Mouse (Mus musculus): ENCODE data around the gene Dmpk. TPM values are rescaled to one million over a fixed set of nuclear protein-coding genes. Genes with fewer than 3 reads are reported as not detected.

The Dmpk gene
- polyA plus RNA-seq, 1 experiment = 182 TPM

DNA sequence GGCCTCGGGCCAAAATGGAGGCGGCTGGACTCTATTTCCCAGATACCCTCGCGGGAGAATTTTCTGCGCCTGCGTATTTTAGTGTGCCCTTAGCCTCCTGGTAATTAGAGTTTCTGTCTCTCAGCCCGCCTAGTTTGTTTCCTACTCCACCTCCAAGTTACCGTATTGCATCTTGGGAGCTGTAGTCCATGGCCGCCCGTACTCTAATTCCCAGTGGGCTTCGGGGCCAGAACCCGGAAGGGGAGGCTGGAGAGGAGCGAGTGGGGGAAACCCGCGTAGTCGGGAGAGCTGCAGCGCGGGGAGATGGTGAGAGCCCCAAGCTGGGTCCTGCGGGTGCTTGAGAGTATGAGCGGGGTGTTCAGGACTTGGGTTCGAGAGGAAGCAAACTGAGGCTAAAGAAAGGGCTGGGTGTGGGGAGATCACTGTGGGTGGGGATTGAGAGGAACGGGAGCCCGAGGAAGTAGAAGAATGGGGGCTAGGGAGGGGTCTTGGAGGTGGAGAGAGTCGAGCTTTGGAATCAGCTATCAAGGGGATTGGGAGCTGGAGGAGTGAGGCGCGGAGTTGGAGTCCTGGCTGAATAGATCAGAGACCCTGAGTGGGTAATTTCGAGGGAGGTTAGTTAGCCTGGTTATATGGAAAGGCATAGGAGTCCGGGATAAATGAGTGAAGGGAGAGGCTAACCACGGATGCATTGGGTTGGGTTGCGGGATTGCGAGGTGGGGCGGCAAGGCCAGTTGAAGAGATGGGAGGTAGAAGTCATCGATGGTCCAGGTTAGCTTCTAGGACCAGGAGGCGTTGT, 36.2 kb downstream of the Dmpk start, which contains the start of gene Fbxo46:
Gene Fbxo46, plus strand, starts transcription at position 229 of the 799 bp plus-strand sequence.
- H3K4me3 ChIP-seq (ENCODE audit: extremely low read depth, insufficient read depth, insufficient read length) = peak within 1 kb of the TSS; percentile 84
- H3K27me3 ChIP-seq (ENCODE audit: control insufficient read depth, insufficient read depth, low read length) = 0 out of 2 replicates have a peak, but pooled peaks cover 4% of the 10 kb centered on the region
- under 1% methylated on average over 34 of the region's 34 CpGs for WGBS
- no peaks in the 10 kb centered on the region for H3K36me3 ChIP-seq (ENCODE audit: control insufficient read depth, insufficient read depth, low read length)
- peaks cover 5% of the 10 kb centered on the region for H3K4me1 ChIP-seq (ENCODE audit: control insufficient read depth, insufficient read depth, insufficient read length)
- peak; percentile 93 to 96 for DNase-seq (ENCODE audit: low read depth in 1 of 2, low spot score in 2 of 2)
- peak within 1 kb of the TSS; percentile 34; the same call in 1 of the 2 replicates for H3K27ac ChIP-seq (ENCODE audit: insufficient read depth, low read length)
- TF ChIP-seq POLR2A (IDR thresholded peaks at IDR 0.05; ENCODE audit: low read depth, low read length) (peak; percentile 90), CTCF (IDR thresholded peaks at IDR 0.05; ENCODE audit: extremely low read depth, insufficient read depth, insufficient read length, insufficient replicate concordance) (no peak)

DNA sequence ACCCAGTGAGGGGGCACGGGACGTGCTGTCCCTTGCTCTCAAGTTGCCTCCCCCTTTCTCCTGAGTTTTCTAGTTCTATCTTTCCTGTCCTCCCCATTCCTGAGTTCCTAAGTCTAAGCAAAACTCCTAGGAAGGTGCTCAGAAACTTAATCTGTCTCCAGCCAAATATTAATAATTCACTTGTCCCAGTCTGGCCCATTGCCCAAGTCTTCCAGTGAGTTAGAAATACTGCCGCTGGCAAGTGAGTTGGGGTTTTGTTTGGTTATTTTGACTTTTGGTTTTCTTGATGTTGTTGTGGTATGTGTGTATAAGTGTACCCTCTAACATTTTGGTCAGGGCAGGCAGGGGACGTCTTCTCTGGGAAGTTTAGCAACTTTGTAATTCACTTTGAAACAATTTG, 38.0 kb downstream of the Dmpk start:
- TF ChIP-seq POLR2A (IDR thresholded peaks at IDR 0.05; ENCODE audit: low read depth, low read length) (no peak), CTCF (IDR thresholded peaks at IDR 0.05; ENCODE audit: extremely low read depth, insufficient read depth, insufficient read length, insufficient replicate concordance) (no peak)
- 85% methylated on average over 4 of the region's 4 CpGs for WGBS
- no peak overlapping the region for H3K27ac ChIP-seq (ENCODE audit: insufficient read depth, low read length)

DNA sequence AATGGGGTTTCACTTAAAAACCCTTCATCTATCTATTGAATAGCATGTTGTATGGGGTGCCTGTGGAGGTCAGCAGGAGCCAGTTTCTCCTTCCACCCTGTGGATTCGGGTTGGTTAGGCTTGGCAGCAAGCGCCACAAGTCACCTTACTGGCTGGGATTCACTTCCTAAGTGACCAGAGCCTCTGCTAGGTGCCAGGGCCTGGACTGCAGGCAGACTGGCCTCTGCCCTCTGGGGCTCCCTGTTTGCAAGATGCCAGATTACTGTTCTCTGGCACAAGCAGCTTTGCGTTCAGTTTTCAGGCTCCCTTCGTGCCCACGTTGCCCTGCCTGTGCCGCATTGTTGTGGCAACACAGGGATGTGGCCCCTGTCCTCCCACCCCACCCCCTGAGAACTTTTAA, 41.1 kb downstream of the Dmpk start:
- H3K27ac ChIP-seq (ENCODE audit: insufficient read depth, low read length) = no peak overlapping the region
- no peak for DNase-seq (ENCODE audit: low read depth in 1 of 2, low spot score in 2 of 2)
- H3K4me3 ChIP-seq (ENCODE audit: extremely low read depth, insufficient read depth, insufficient read length) = no peak overlapping the region
- WGBS = 93% methylated on average over 6 of the region's 6 CpGs
- H3K27me3 ChIP-seq (ENCODE audit: control insufficient read depth, insufficient read depth, low read length) = no peaks in the 10 kb centered on the region
- H3K4me1 ChIP-seq (ENCODE audit: control insufficient read depth, insufficient read depth, insufficient read length) = no peaks in the 10 kb centered on the region; the same call in 1 of the 2 replicates
- peaks cover 4% of the 10 kb centered on the region; the same call in 1 of the 2 replicates for H3K36me3 ChIP-seq (ENCODE audit: control insufficient read depth, insufficient read depth, low read length)
- TF ChIP-seq CTCF (IDR thresholded peaks at IDR 0.05; ENCODE audit: extremely low read depth, insufficient read depth, insufficient read length, insufficient replicate concordance) (no peak), POLR2A (IDR thresholded peaks at IDR 0.05; ENCODE audit: low read depth, low read length) (no peak)

More for the DNA sequence above, 38.0 kb downstream of the Dmpk start:
- DNase-seq (ENCODE audit: low read depth in 1 of 2, low spot score in 2 of 2) = no peak
- Histone ChIP-seq H3K4me3 (ENCODE audit: extremely low read depth, insufficient read depth, insufficient read length) (no peak overlapping the region), H3K4me1 (ENCODE audit: control insufficient read depth, insufficient read depth, insufficient read length) (peaks cover 5% of the 10 kb centered on the region), H3K27me3 (ENCODE audit: control insufficient read depth, insufficient read depth, low read length) (0 out of 2 replicates have a peak, but pooled peaks cover 4% of the 10 kb centered on the region), H3K36me3 (ENCODE audit: control insufficient read depth, insufficient read depth, low read length) (0 out of 2 replicates have a peak, but pooled peaks cover 2% of the 10 kb centered on the region)

DNA sequence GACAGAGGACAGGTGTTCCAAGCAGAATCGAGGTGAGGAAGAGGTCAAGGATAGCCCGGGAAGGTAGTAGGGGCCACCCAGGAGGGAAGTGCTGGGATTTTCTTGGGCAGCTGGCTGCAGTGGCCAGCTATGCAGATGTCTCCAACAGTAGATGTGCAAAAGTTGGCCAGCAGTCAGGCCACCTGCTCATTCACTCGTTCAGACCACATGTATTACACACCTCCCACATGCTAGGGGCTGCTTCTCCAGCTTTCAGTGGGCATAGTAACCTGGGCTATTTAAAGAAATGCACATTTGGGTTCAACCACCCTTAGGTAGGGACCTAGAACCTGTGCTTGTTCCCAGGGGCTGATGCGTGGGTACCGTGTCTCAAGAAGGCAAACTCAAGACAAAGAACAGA, 44.1 kb downstream of the Dmpk start:
- 89% methylated on average over 5 of the region's 5 CpGs for WGBS
- peaks cover 4% of the 10 kb centered on the region; the same call in 1 of the 2 replicates for H3K36me3 ChIP-seq (ENCODE audit: control insufficient read depth, insufficient read depth, low read length)
- peaks cover 5% of the 10 kb centered on the region for H3K4me1 ChIP-seq (ENCODE audit: control insufficient read depth, insufficient read depth, insufficient read length)
- H3K27ac ChIP-seq (ENCODE audit: insufficient read depth, low read length) = no peak overlapping the region
- no peak overlapping the region for H3K4me3 ChIP-seq (ENCODE audit: extremely low read depth, insufficient read depth, insufficient read length)
- no peak for DNase-seq (ENCODE audit: low read depth in 1 of 2, low spot score in 2 of 2)
- H3K27me3 ChIP-seq (ENCODE audit: control insufficient read depth, insufficient read depth, low read length) = no peaks in the 10 kb centered on the region
- TF ChIP-seq CTCF (IDR thresholded peaks at IDR 0.05; ENCODE audit: extremely low read depth, insufficient read depth, insufficient read length, insufficient replicate concordance) = no peak
- TF ChIP-seq POLR2A (IDR thresholded peaks at IDR 0.05; ENCODE audit: low read depth, low read length) = no peak

DNA sequence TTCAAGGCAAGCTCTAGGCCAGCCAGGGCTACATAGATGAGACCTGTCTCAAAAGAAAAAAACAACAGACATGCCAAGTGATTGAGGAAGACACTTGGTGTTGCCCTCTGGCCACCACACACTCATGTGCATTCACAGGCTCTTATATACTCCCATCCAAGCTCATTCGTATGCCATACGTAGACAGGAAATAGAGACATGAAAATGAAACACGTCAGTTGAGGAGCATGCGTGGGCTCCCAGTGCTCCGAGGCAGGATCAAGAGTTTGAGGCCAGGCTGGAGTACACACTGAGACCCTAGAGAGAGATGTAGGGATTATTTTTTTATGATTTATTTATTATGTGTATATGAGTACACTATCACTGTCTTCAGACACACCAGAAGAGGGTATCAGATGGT, 45.7 kb downstream of the Dmpk start:
- Histone ChIP-seq H3K27ac (ENCODE audit: insufficient read depth, low read length) (no peak overlapping the region), H3K4me1 (ENCODE audit: control insufficient read depth, insufficient read depth, insufficient read length) (peaks cover 5% of the 10 kb centered on the region), H3K27me3 (ENCODE audit: control insufficient read depth, insufficient read depth, low read length) (no peaks in the 10 kb centered on the region), H3K4me3 (ENCODE audit: extremely low read depth, insufficient read depth, insufficient read length) (no peak overlapping the region), H3K36me3 (ENCODE audit: control insufficient read depth, insufficient read depth, low read length) (peaks cover 4% of the 10 kb centered on the region; the same call in 1 of the 2 replicates)
- DNase-seq (ENCODE audit: low read depth in 1 of 2, low spot score in 2 of 2) = no peak
- no peak for TF ChIP-seq POLR2A (IDR thresholded peaks at IDR 0.05; ENCODE audit: low read depth, low read length)
- TF ChIP-seq CTCF (IDR thresholded peaks at IDR 0.05; ENCODE audit: extremely low read depth, insufficient read depth, insufficient read length, insufficient replicate concordance) = no peak
- 82% methylated on average over 5 of the region's 5 CpGs for WGBS

DNA sequence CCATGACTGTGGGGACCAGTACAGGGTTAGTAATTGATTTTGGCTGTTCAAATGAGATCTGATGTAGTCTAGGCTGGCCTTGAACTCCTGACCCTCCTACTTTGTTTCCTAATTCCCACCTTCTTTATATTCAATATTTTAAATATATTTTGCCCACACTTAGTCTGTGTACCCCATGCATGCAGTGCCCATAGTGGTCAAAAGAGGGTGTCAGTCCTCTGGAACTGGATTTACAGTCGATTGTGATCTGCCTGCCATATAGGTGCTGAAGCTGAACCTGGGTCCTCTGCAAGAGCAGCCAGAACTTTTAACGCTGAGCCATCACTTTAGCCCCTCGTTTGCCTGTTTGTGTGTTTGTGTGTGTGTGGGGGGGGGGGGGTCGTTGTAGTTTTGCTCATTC, 47.0 kb downstream of the Dmpk start:
- DNase-seq (ENCODE audit: low read depth in 1 of 2, low spot score in 2 of 2) = no peak
- Histone ChIP-seq H3K4me1 (ENCODE audit: control insufficient read depth, insufficient read depth, insufficient read length) (peaks cover 5% of the 10 kb centered on the region), H3K36me3 (ENCODE audit: control insufficient read depth, insufficient read depth, low read length) (peaks cover 8% of the 10 kb centered on the region), H3K27ac (ENCODE audit: insufficient read depth, low read length) (0 out of 2 replicates have a peak overlapping the region, but pooled peaks have one; percentile 4), H3K27me3 (ENCODE audit: control insufficient read depth, insufficient read depth, low read length) (no peaks in the 10 kb centered on the region), H3K4me3 (ENCODE audit: extremely low read depth, insufficient read depth, insufficient read length) (no peak overlapping the region)
- no peak for TF ChIP-seq CTCF (IDR thresholded peaks at IDR 0.05; ENCODE audit: extremely low read depth, insufficient read depth, insufficient read length, insufficient replicate concordance)
- no peak for TF ChIP-seq POLR2A (IDR thresholded peaks at IDR 0.05; ENCODE audit: low read depth, low read length)
- 33% methylated on average over 4 of the region's 4 CpGs for WGBS
